Mouse (Mus musculus) forebrain, embryonic 13.5 days (tissue): ENCODE results near the gene Osbpl11. TPM values are rescaled to one million over a fixed set of nuclear protein-coding genes. Genes with fewer than 3 reads are reported as not detected.
"Not testable (repeated sequence)": the region's sequence is repeated elsewhere in the genome, so short reads cannot be mapped to it uniquely, and the experiment has no call there.

Source experiments
- ATAC-seq: fragments of 200-750 bp; cut with Nextera tagmentation; 2 replicates; pipeline ENCODE4 v1.8.0; 2017
- H3K27ac ChIP-seq: fragments of 300-500 bp; sonication (generic); 2 replicates; pipeline ENCODE4 v1.5.1; 2015; ENCODE audit warnings: inconsistent platforms, mild to moderate bottlenecking, moderate library complexity
- H3K27me3 ChIP-seq: fragments of 300-500 bp; sonication (generic); 2 replicates; pipeline ENCODE4 v1.6.1; 2015; ENCODE audit warnings: mild to moderate bottlenecking, inconsistent platforms
- H3K36me3 ChIP-seq: fragments of 300-500 bp; sonication (generic); 2 replicates; pipeline ENCODE4 v1.6.1; 2015; ENCODE audit warnings: mild to moderate bottlenecking, inconsistent platforms; ENCODE audit not compliant: poor library complexity, severe bottlenecking
- H3K4me1 ChIP-seq: fragments of 300-500 bp; sonication (generic); 2 replicates; pipeline ENCODE4 v1.6.1; 2015; ENCODE audit warnings: inconsistent platforms
- H3K4me2 ChIP-seq: fragments of 300-500 bp; sonication (generic); 2 replicates; pipeline ENCODE4 v1.6.1; 2015; ENCODE audit warnings: inconsistent platforms, mild to moderate bottlenecking, moderate library complexity
- H3K4me3 ChIP-seq: fragments of 300-500 bp; sonication (generic); 2 replicates; pipeline ENCODE4 v1.5.1; 2015; ENCODE audit warnings: mild to moderate bottlenecking, inconsistent platforms
- H3K9ac ChIP-seq: fragments of 300-500 bp; sonication (generic); 2 replicates; pipeline ENCODE4 v1.6.1; 2015; ENCODE audit warnings: mild to moderate bottlenecking, inconsistent platforms
- H3K9me3 ChIP-seq: fragments of 300-500 bp; sonication (generic); replicated peaks from 2 replicates; pipeline ENCODE4 v1.6.1; 2016; ENCODE audit warnings: inconsistent platforms
- WGBS: fragments of 180-500 bp; shearing (Covaris S2); methylation state at CpG from one replicate; pipeline ENCODE4 v1.1.7; 2015; 5-methylcytosine and 5-hydroxymethylcytosine counted together
- polyA plus RNA-seq: library from polyadenylated mRNA; unstranded; fragments of >200 nt; fragmentation: Nextera tagmentation; extraction: Ambion mirVana; gene quantifications from 2 replicates; pipeline ENCODE4 v1.2.1, GENCODE M21; 2015

The Osbpl11 gene
- polyA plus RNA-seq, 1 experiment from 2014 or later, result 14.7 TPM

GRCm38 (mm10) chr16:33163330-33164090 lies 21.4 kb upstream of the Osbpl11 start:
- Histone ChIP-seq H3K9me3 (no peaks in the 10 kb centered on the region), H3K4me3 (no peak overlapping the region), H3K27ac (no peak overlapping the region), H3K4me1 (no peaks in the 10 kb centered on the region), H3K9ac (no peak overlapping the region), H3K27me3 (no peaks in the 10 kb centered on the region), H3K36me3 (no peaks in the 10 kb centered on the region), H3K4me2 (no peak overlapping the region)
- no peak for ATAC-seq
- 82% methylated on average over 13 of the region's 13 CpGs for WGBS

DNA sequence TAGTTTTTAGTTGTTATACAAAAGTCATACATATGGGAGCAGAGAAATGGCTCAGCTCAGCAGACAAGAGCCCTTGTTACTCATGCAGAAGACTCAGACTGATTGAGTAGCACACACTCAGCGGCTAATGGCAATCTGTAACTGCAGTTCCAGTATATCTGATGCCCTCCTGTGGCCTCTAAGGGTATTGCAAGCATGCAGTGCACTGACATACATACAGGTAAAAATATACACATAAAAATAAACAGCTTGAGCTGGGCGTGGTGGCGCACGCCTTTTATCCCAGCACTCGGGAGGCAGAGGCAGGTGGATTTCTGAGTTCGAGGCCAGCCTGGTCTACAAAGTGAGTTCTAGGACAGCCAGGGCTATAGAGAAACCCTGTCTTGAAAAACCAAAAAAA lies 18.6 kb upstream of the Osbpl11 start:
- 67% methylated on average over 6 of the region's 6 CpGs for WGBS
- not testable (repeated sequence) for H3K4me3 ChIP-seq, H3K36me3 ChIP-seq, H3K4me2 ChIP-seq, H3K9ac ChIP-seq, H3K9me3 ChIP-seq, H3K4me1 ChIP-seq, H3K27me3 ChIP-seq, ATAC-seq, H3K27ac ChIP-seq

DNA sequence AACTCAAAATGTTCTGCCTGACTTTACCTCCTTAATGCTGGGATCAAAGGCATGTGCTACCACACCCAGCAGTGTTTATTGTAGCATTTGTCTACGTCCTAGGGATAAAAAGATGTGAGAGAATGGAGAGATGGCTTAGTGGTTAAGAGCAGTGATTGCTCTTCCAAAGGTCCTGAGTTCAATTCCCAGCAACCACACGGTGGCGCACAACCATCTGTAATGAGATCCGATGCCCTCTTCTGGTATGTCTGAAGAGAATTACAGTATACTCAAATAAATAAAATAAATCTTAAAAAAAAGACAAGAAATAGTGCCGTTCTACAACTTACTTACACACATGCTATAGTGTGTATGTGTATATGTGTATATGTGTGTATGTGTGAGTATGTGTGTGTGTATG lies 17.3 kb upstream of the Osbpl11 start:
- no peaks in the 10 kb centered on the region for H3K36me3 ChIP-seq
- H3K27me3 ChIP-seq, result no peaks in the 10 kb centered on the region
- 39% methylated on average over 5 of the region's 5 CpGs for WGBS
- ATAC-seq, result no peak
- no peak overlapping the region for H3K27ac ChIP-seq
- H3K4me1 ChIP-seq, result no peaks in the 10 kb centered on the region
- H3K4me2 ChIP-seq, result no peak overlapping the region
- no peaks in the 10 kb centered on the region for H3K9me3 ChIP-seq
- no peak overlapping the region for H3K4me3 ChIP-seq
- no peak overlapping the region for H3K9ac ChIP-seq

DNA sequence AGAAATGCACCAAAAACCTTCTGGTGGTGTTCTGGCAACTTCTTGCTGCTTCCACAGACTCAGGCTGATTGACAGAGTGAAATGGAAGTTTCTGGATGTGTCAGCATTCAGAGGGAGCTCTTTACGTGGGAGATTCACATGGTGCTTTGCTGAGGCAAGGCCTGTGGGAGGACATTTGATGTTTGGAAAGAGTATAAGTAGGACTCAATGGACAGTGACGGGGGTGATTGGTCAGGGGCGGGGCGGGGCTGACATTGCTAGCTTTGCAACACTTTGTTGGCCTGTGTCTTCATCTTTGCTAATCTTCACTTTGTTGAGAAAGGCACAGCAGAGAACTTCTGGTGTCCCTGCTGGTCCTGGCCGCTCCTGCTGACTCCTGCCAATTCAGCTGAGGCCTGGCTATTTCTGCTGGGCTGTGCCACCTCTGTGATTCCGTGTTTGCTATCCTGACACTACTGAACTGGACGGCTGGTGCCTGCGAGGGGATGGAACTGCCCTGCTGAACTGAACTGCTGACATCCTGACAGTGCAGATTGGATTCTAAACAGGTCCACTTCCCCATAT lies 15.3 kb upstream of the Osbpl11 start:
- H3K27me3 ChIP-seq, result no peaks in the 10 kb centered on the region
- H3K4me2 ChIP-seq, result no peak overlapping the region
- no peak overlapping the region for H3K27ac ChIP-seq
- WGBS, result 60% methylated on average over 8 of the region's 8 CpGs
- no peak for ATAC-seq
- no peaks in the 10 kb centered on the region for H3K4me1 ChIP-seq
- H3K9me3 ChIP-seq, result no peaks in the 10 kb centered on the region
- no peak overlapping the region for H3K9ac ChIP-seq
- H3K4me3 ChIP-seq, result no peak overlapping the region
- no peaks in the 10 kb centered on the region for H3K36me3 ChIP-seq

DNA sequence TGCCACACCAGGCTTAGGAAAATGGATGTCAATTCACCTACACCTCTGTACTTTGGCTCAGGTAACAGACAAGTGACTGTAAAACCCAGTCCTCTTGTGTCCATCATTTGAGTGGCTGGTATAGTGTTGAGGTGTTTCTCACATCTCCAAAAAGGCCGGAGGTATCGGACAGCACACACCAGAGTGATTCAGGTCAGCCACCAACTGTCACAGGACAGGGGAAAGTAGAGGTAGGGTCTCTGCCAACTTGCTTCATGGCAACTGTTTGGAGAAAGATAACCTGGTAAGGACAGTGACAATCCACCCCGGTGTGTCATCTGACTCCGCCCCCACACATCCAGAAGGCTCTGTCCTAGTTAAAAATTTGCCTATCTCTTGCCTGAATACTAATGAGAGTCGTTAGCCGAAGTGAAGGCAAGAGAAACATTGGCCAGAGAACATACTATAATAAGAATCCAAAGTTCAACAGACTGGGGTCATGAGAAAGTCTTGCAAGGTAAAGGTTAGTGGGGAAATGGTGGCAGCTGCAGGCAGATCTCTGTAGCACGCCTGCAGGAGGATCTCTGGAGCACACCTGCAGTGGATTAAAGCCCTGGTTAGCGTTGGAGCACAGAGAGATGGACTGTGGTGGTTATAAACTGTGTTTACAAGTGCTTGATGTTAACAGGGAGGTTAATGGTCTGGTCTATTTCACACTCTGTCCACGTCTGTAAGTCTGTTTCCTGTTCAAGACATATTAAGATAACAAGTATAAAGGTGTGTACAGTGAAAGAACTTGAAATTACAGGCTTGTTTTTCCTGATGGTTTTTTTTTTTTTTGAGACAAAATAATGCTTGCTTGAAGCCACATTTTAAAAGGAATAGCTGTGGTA lies 13.9 kb upstream of the Osbpl11 start:
- no peak overlapping the region for H3K4me3 ChIP-seq
- 73% methylated on average over 9 of the region's 9 CpGs for WGBS
- no peak overlapping the region for H3K4me2 ChIP-seq
- no peaks in the 10 kb centered on the region for H3K27me3 ChIP-seq
- no peak overlapping the region for H3K9ac ChIP-seq
- no peaks in the 10 kb centered on the region for H3K4me1 ChIP-seq
- H3K9me3 ChIP-seq, result no peaks in the 10 kb centered on the region
- no peak overlapping the region for H3K27ac ChIP-seq
- ATAC-seq, result no peak
- H3K36me3 ChIP-seq, result no peaks in the 10 kb centered on the region

GRCm38 (mm10) chr16:33171800-33172199 lies 13.1 kb upstream of the Osbpl11 start:
- no peak overlapping the region for H3K4me2 ChIP-seq
- no peak overlapping the region for H3K4me3 ChIP-seq
- no peaks in the 10 kb centered on the region for H3K9me3 ChIP-seq
- no peak for ATAC-seq
- no peaks in the 10 kb centered on the region for H3K27me3 ChIP-seq
- H3K4me1 ChIP-seq, result no peaks in the 10 kb centered on the region
- no peaks in the 10 kb centered on the region for H3K36me3 ChIP-seq
- no peak overlapping the region for H3K27ac ChIP-seq
- no peak overlapping the region for H3K9ac ChIP-seq
- WGBS, result 73% methylated on average over 6 of the region's 6 CpGs

- H3K27me3 ChIP-seq, result no peaks in the 10 kb centered on the region
- no peaks in the 10 kb centered on the region for H3K9me3 ChIP-seq
- H3K4me2 ChIP-seq, result no peak overlapping the region
- no peak overlapping the region for H3K4me3 ChIP-seq
- 79% methylated on average over 5 of the region's 5 CpGs for WGBS
- no peak overlapping the region for H3K27ac ChIP-seq
- no peak for ATAC-seq
- no peaks in the 10 kb centered on the region for H3K36me3 ChIP-seq
- 0 out of 2 replicates have a peak, but pooled peaks cover under 1% of the 10 kb centered on the region for H3K4me1 ChIP-seq
- no peak overlapping the region for H3K9ac ChIP-seq
Measured at GRCm38 (mm10) chr16:33173151-33173550, 11.7 kb upstream of the Osbpl11 start.

DNA sequence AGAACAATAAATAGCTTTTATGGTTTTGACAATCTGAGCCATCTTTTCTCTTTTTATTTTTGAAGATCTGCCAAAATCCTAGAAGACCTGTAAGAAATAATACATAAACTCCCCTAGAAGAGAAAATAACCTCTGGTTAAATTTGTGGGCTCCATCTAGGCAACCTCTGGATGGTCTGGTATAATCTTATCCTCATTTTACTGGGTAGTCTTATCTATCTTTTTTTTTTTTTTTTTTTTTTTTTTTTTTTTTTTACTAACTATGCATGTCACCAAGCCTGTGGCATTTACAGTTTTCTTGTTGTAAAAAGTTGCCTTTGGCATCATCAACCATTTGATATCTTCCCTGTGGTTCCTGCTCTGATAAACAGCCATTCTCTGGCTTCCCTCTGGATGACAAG lies 10.2 kb upstream of the Osbpl11 start:
- Histone ChIP-seq H3K27ac (no peak overlapping the region), H3K27me3 (no peaks in the 10 kb centered on the region), H3K36me3 (no peaks in the 10 kb centered on the region), H3K4me1 (0 out of 2 replicates have a peak, but pooled peaks cover 4% of the 10 kb centered on the region), H3K9me3 (no peaks in the 10 kb centered on the region), H3K4me3 (no peak overlapping the region), H3K4me2 (no peak overlapping the region), H3K9ac (no peak overlapping the region)
- no peak for ATAC-seq

- not testable (repeated sequence) for H3K9ac ChIP-seq, H3K27ac ChIP-seq, H3K27me3 ChIP-seq, H3K4me2 ChIP-seq, H3K9me3 ChIP-seq, H3K4me1 ChIP-seq, H3K4me3 ChIP-seq, H3K36me3 ChIP-seq, ATAC-seq
- 87% methylated on average over 5 of the region's 5 CpGs for WGBS
Measured at GRCm38 (mm10) chr16:33176831-33177230, 8.0 kb upstream of the Osbpl11 start.

DNA sequence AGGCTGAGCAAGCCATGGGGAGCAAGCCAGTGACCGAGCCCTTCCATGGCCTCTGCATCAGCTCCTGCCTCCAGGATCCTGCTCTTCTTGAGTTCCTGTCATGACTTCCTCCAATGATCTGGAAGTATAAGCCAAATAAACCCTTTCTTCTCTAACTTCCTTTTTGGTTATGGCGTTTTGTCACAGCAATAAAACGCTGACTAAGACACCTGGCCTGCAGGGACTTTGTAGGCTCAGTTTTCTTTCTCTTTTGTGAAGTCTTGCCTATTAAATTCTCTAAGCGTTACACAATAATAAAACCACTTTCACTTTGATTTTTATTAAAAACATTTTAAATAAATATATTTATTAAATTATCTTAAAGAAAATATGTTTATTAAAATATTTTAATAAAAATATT lies 7.1 kb upstream of the Osbpl11 start:
- H3K9me3 ChIP-seq, result no peaks in the 10 kb centered on the region
- H3K4me3 ChIP-seq, result no peak overlapping the region
- no peak overlapping the region for H3K9ac ChIP-seq
- H3K27me3 ChIP-seq, result no peaks in the 10 kb centered on the region
- H3K27ac ChIP-seq, result no peak overlapping the region
- H3K36me3 ChIP-seq, result no peaks in the 10 kb centered on the region
- no peak for ATAC-seq
- no peak overlapping the region for H3K4me2 ChIP-seq
- 90% methylated on average over 4 of the region's 4 CpGs for WGBS
- H3K4me1 ChIP-seq, result 0 out of 2 replicates have a peak, but pooled peaks cover 4% of the 10 kb centered on the region

DNA sequence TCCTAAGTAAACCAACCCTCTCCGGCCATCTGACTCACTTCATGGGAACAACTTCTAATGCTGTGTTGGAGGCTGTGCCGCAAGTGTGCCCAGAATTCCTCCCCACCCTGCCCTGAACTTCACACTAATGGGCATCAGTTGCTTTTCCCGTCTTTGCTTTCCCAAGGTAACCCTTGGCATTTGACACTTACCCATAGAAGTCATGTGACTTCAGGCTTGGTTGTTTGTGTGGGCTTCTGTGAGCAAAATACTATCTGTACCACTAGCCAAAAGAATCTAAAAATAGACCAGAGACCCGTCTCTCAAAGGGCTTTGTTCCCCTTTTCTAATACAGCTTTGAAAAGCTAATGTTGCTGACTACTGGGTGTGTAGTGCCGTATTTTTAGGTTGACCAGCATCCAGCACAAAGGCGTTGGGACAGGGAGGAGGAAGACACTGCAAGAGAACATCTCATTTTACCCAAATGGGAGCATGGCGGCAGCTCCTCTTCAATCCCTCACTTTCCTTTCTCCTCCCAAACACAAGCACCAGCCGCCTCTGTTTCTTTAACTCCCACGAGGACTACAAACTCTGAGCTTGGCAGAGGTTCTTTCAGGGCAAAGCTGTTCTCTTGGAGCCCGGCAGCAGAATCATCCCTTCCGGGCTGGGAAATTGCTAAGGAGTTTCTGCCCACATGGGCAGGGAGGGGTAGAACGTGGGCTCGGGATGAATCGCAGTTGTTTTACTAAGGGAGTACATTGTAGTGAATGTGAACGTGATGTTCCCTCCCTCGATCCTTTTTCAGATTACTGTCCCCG lies 6.4 kb upstream of the Osbpl11 start:
- 67% methylated on average over 17 of the region's 17 CpGs for WGBS
- no peak overlapping the region for H3K9ac ChIP-seq
- H3K4me2 ChIP-seq, result no peak overlapping the region
- H3K4me1 ChIP-seq, result 0 out of 2 replicates have a peak, but pooled peaks cover 4% of the 10 kb centered on the region
- H3K27ac ChIP-seq, result no peak overlapping the region
- no peak for ATAC-seq
- H3K4me3 ChIP-seq, result no peak overlapping the region
- no peaks in the 10 kb centered on the region for H3K27me3 ChIP-seq
- no peaks in the 10 kb centered on the region for H3K9me3 ChIP-seq
- no peaks in the 10 kb centered on the region for H3K36me3 ChIP-seq

DNA sequence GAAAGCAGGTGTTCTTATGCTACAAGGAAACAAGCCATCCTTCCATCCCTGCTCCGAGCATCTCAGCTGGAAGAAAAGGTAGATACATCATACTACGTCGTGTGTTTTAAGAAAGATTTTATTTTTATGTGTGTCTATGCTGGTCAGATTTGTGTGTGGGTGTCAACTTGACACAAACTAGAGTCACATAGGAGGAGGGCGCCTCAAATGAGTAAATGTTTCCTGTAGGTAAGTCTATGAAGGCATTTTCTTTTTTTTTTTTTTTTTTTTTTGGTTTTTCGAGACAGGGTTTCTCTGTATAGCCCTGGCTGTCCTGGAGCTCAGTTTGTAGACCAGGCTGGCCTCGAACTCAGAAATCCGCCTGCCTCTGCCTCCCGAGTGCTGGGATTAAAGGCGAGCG lies 5.6 kb upstream of the Osbpl11 start:
- not testable (repeated sequence) for H3K4me1 ChIP-seq, H3K4me2 ChIP-seq, H3K4me3 ChIP-seq, H3K27ac ChIP-seq, H3K36me3 ChIP-seq, ATAC-seq, H3K9me3 ChIP-seq, H3K27me3 ChIP-seq, H3K9ac ChIP-seq
- 93% methylated on average over 9 of the region's 10 CpGs for WGBS
